Mouse (Mus musculus) kidney, embryonic 15.5 days (tissue): ENCODE data around the gene Akt1. TPM values are rescaled to one million over a fixed set of nuclear protein-coding genes. Genes with fewer than 3 reads are reported as not detected.

Experiments
- ATAC-seq: fragments of 200-750 bp; cut with Nextera tagmentation; replicated peaks from 2 replicates; pipeline ENCODE4 v1.8.0; 2017; ENCODE audit warnings: moderate TSS enrichment; ENCODE audit not compliant: low FRiP score
- H3K27ac ChIP-seq: fragments of 300-500 bp; sonication (generic); 2 replicates; pipeline ENCODE4 v1.5.1; 2015; ENCODE audit warnings: mild to moderate bottlenecking, inconsistent platforms
- H3K27me3 ChIP-seq: fragments of 300-500 bp; sonication (generic); 2 replicates; pipeline ENCODE4 v1.6.1; 2015; ENCODE audit warnings: inconsistent platforms
- H3K36me3 ChIP-seq: fragments of 300-500 bp; sonication (generic); 2 replicates; pipeline ENCODE4 v1.6.1; 2015; ENCODE audit warnings: inconsistent platforms
- H3K4me1 ChIP-seq: fragments of 300-500 bp; sonication (generic); 2 replicates; pipeline ENCODE4 v1.6.1; 2015; ENCODE audit warnings: inconsistent platforms
- H3K4me2 ChIP-seq: fragments of 300-500 bp; sonication (generic); 2 replicates; pipeline ENCODE4 v1.6.1; 2015; ENCODE audit warnings: moderate library complexity, mild to moderate bottlenecking, inconsistent platforms
- H3K4me3 ChIP-seq: fragments of 300-500 bp; sonication (generic); replicated peaks from 2 replicates; pipeline ENCODE4 v1.5.1; 2015; ENCODE audit warnings: mild to moderate bottlenecking, inconsistent platforms
- H3K9ac ChIP-seq: fragments of 300-500 bp; sonication (generic); 2 replicates; pipeline ENCODE4 v1.6.1; 2015; ENCODE audit warnings: mild to moderate bottlenecking, inconsistent platforms
- H3K9me3 ChIP-seq: fragments of 300-500 bp; sonication (generic); replicated peaks from 2 replicates; pipeline ENCODE4 v1.6.1; 2016; ENCODE audit warnings: inconsistent platforms
- WGBS: fragments of 180-500 bp; shearing (Covaris S2); methylation state at CpG from one replicate; pipeline ENCODE4 v1.1.7; 2015; ENCODE audit warnings: mixed read lengths; 5-methylcytosine and 5-hydroxymethylcytosine counted together
- polyA plus RNA-seq: library from polyadenylated mRNA; unstranded; fragments of >200 nt; fragmentation: Nextera tagmentation; extraction: Ambion mirVana; gene quantifications from 2 replicates; pipeline ENCODE4 v1.2.1, GENCODE M21; 2015

The Akt1 gene
- polyA plus RNA-seq, 1 experiment from 2014 or later, result 53.7 TPM

- Histone ChIP-seq H3K4me3 (no peak overlapping the region), H3K36me3 (peaks cover 100% of the 10 kb centered on the region), H3K27me3 (no peaks in the 10 kb centered on the region), H3K27ac (peak overlapping the region; percentile 25; the same call in 1 of the 2 replicates), H3K4me2 (no peak overlapping the region), H3K4me1 (peaks cover 26% of the 10 kb centered on the region), H3K9me3 (no peaks in the 10 kb centered on the region), H3K9ac (no peak overlapping the region; the same call in 1 of the 2 replicates)
- WGBS, result 82% methylated on average over 5 of the region's 5 CpGs
- ATAC-seq, result 0 out of 2 replicates have a peak, but pooled peaks have one; percentile 5
Observed at GRCm38 (mm10) chr12:112654076-112654475, 20.6 kb downstream of the Akt1 start.

GRCm38 (mm10) chr12:112653157-112653824 lies 21.4 kb downstream of the Akt1 start:
- no peaks in the 10 kb centered on the region for H3K27me3 ChIP-seq
- H3K4me1 ChIP-seq, result peaks cover 26% of the 10 kb centered on the region
- ATAC-seq, result peak; percentile 61
- no peak overlapping the region for H3K4me2 ChIP-seq
- H3K4me3 ChIP-seq, result no peak overlapping the region
- peaks cover 100% of the 10 kb centered on the region for H3K36me3 ChIP-seq
- no peaks in the 10 kb centered on the region for H3K9me3 ChIP-seq
- H3K9ac ChIP-seq, result no peak overlapping the region
- 41% methylated on average over 7 of the region's 7 CpGs for whole genome bisulfite sequencing
- H3K27ac ChIP-seq, result no peak overlapping the region

GRCm38 (mm10) chr12:112651778-112652439 lies 22.8 kb downstream of the Akt1 start:
- Histone ChIP-seq H3K27ac (no peak overlapping the region), H3K4me1 (peaks cover 34% of the 10 kb centered on the region), H3K27me3 (no peaks in the 10 kb centered on the region), H3K36me3 (peaks cover 100% of the 10 kb centered on the region), H3K9ac (no peak overlapping the region), H3K4me3 (no peak overlapping the region), H3K4me2 (no peak overlapping the region), H3K9me3 (no peaks in the 10 kb centered on the region)
- 81% methylated on average over 5 of the region's 5 CpGs for WGBS
- ATAC-seq, result no peak

- Histone ChIP-seq H3K4me2 (no peak overlapping the region), H3K4me1 (peaks cover 35% of the 10 kb centered on the region), H3K4me3 (no peak overlapping the region), H3K36me3 (peaks cover 63% of the 10 kb centered on the region), H3K9me3 (no peaks in the 10 kb centered on the region), H3K27me3 (no peaks in the 10 kb centered on the region), H3K27ac (no peak overlapping the region), H3K9ac (no peak overlapping the region)
- 88% methylated on average over 5 of the region's 5 CpGs for WGBS
- ATAC-seq, result no peak
Observed at GRCm38 (mm10) chr12:112648081-112648480, 26.6 kb downstream of the Akt1 start.

- Histone ChIP-seq H3K4me1 (peaks cover 33% of the 10 kb centered on the region), H3K9ac (peak overlapping the region; percentile 81), H3K4me3 (peak overlapping the region; percentile 89), H3K9me3 (no peaks in the 10 kb centered on the region), H3K4me2 (peak overlapping the region; percentile 88), H3K27me3 (no peaks in the 10 kb centered on the region), H3K27ac (0 out of 2 replicates have a peak overlapping the region, but pooled peaks have one; percentile 95), H3K36me3 (peaks cover 44% of the 10 kb centered on the region)
- WGBS, result 24% methylated on average over 6 of the region's 6 CpGs
- ATAC-seq, result no peak
Observed at GRCm38 (mm10) chr12:112646139-112646538, 28.5 kb downstream of the Akt1 start.

DNA sequence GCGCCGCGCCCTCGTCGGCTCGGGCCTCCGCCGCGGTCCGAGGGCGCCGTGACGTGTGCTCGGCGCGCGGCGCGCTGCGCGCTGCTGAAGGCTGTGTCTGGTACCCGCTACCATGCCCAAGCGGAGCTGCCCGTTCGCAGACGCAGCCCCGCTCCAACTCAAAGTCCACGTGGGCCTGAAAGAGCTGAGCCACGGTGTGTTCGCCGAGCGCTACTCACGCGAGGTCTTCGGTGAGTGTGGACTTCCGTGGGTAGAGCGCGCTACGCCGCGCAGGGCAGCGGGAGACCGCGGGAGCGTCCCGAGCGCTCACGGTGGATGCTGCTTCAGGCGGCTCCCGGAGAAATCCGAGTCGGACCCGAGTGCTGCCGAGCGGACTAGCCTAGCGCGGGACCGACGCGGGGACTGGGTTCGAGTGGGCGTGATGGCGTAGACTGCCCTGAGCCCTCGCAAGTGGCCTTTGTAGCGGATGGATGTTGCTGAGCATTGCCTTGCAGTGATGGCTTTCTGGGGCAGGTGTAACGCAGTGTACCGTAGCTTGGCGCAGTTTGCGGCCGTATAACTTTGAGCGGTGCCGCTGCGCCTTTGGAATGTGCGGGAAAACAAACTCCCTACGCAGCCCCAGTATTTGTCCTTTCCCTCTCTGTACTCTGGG lies 29.7 kb downstream of the Akt1 start:
- peak; percentile 34 for ATAC-seq
- WGBS, result under 1% methylated on average over 75 of the region's 75 CpGs

DNA sequence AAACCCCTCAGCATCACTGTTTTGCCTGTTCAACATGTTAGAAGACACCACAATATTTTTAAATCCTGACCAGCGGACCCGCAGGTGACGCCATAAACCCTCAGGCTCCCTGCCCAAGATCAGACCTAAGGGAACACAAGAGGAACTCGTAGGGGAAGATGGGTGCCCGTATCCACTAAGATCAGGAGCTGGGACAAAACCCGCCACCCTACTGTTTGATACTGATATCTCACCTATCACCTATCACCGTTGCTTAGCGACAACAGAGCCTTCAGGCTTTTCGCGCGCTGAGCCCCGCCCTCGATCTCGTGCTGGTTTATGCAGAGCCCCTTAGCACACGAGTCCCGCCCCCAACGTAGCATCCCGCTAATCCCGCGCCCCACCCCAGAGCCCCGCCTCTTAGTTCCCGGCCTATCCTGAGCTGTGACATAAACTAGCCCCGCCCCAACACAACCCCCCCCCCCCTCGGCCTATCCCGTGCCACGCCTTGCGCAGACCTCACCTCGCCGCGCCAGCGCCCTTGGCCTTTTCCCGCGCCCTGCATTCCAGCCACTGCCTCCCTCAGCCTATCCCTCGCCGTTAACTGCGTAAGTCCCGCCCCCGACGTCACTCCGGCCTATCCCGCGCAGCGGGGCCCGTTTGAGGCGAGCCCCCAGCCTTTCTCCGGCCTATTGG lies 30.4 kb downstream of the Akt1 start, which contains the start of gene Siva1:
Gene Siva1, plus strand, starts transcription at position 500 of the 675 bp plus-strand sequence.
- ATAC-seq, result peak; percentile 98
- H3K9ac ChIP-seq, result peak within 1 kb of the TSS; percentile 81
- peaks cover 30% of the 10 kb centered on the region for H3K4me1 ChIP-seq
- no peaks in the 10 kb centered on the region for H3K9me3 ChIP-seq
- 1% methylated on average over 46 of the region's 46 CpGs for WGBS
- peaks cover 26% of the 10 kb centered on the region for H3K36me3 ChIP-seq
- no peaks in the 10 kb centered on the region for H3K27me3 ChIP-seq
- H3K4me2 ChIP-seq, result peak within 1 kb of the TSS; percentile 88
- H3K4me3 ChIP-seq, result peak within 1 kb of the TSS; percentile 89
- peak within 1 kb of the TSS; percentile 95 for H3K27ac ChIP-seq

More for the DNA sequence above, 29.7 kb downstream of the Akt1 start:
- Histone ChIP-seq H3K27ac (peak overlapping the region; percentile 95), H3K9me3 (no peaks in the 10 kb centered on the region), H3K27me3 (no peaks in the 10 kb centered on the region), H3K4me2 (peak overlapping the region; percentile 88), H3K36me3 (peaks cover 32% of the 10 kb centered on the region), H3K4me1 (peaks cover 31% of the 10 kb centered on the region), H3K4me3 (peak overlapping the region; percentile 89), H3K9ac (peak overlapping the region; percentile 81)

DNA sequence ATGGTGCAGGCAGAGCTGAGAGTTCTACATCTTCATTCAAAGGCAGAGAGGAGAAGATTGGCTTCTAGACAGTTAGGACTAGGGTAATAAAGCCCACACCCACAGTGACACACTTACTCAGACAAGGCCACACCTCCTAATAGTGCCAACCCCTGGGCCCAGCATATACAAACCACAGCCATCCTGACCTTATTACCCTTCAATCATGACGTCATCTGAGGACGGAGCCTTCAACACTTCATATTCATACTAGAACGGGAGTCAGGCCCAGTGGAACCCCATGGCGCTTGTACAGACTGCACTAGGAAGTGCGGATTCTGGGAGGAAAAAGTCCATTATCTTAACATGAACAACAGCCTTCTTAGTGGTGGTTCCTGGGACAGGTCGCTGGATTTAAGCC lies 31.6 kb downstream of the Akt1 start:
- no peak for ATAC-seq
- WGBS, result 89% methylated on average over 6 of the region's 6 CpGs
- H3K27me3 ChIP-seq, result no peaks in the 10 kb centered on the region

GRCm38 (mm10) chr12:112639526-112639925 lies 35.2 kb downstream of the Akt1 start:
- no peak overlapping the region for H3K4me2 ChIP-seq
- ATAC-seq, result no peak
- H3K4me1 ChIP-seq, result peaks cover 5% of the 10 kb centered on the region
- no peaks in the 10 kb centered on the region for H3K27me3 ChIP-seq
- no peaks in the 10 kb centered on the region for H3K36me3 ChIP-seq
- H3K27ac ChIP-seq, result no peak overlapping the region
- no peaks in the 10 kb centered on the region for H3K9me3 ChIP-seq
- H3K9ac ChIP-seq, result no peak overlapping the region
- no peak overlapping the region for H3K4me3 ChIP-seq
- 81% methylated on average over 10 of the region's 10 CpGs for WGBS

More for the DNA sequence above, 31.6 kb downstream of the Akt1 start:
- Histone ChIP-seq H3K9me3 (no peaks in the 10 kb centered on the region), H3K9ac (no peak overlapping the region), H3K4me1 (peaks cover 30% of the 10 kb centered on the region), H3K4me2 (no peak overlapping the region), H3K27ac (no peak overlapping the region), H3K36me3 (peaks cover 14% of the 10 kb centered on the region), H3K4me3 (no peak overlapping the region)

DNA sequence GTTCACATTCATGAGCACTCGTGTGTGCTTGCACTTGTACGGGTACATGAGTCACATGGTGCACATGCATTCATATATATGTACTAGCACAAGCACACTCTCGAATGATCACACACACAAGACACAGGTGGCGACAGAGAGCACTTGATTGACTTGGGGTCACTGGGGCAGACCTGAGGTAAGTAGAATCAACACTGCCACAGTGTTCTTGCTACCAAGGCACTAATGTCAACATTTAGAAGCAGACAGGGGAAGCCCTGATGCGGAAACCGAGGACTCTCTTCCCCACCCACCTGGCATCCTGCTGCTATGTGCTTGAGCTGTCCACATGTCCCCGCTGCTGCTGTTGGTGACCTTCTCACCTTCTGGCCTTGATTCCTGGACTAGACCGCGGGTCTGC lies 41.0 kb downstream of the Akt1 start:
- WGBS, result 58% methylated on average over 9 of the region's 9 CpGs
- Histone ChIP-seq H3K4me1 (peaks cover 31% of the 10 kb centered on the region), H3K9me3 (no peaks in the 10 kb centered on the region), H3K27me3 (no peaks in the 10 kb centered on the region), H3K27ac (no peak overlapping the region), H3K36me3 (no peaks in the 10 kb centered on the region), H3K4me2 (no peak overlapping the region), H3K9ac (no peak overlapping the region), H3K4me3 (no peak overlapping the region)
- ATAC-seq, result no peak

DNA sequence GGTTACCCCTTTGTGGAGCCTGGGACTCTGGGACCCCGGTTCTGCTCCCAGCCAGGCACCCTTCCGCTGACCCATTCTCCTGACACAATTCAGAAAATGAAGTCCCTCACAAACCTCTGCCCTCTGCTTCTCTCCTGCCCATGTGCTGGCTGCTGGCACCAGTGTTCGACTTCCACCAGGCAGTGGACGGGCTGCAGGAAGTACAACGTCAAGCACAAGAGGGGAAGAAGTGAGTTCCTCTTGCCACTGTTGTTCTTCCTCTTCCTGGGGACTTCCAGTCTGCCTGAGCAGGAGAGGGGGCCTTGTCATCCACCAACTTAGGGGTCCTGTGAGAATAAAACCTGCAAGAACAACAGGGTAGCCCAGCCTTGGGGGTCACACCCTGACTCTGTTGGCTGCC lies 41.8 kb downstream of the Akt1 start:
- no peak for ATAC-seq
- WGBS, result 79% methylated on average over 5 of the region's 5 CpGs
- H3K27ac ChIP-seq, result 0 out of 2 replicates have a peak overlapping the region, but pooled peaks have one; percentile 29
- H3K27me3 ChIP-seq, result no peaks in the 10 kb centered on the region
- no peak overlapping the region for H3K4me3 ChIP-seq
- peaks cover 39% of the 10 kb centered on the region for H3K4me1 ChIP-seq
- no peak overlapping the region for H3K9ac ChIP-seq
- no peaks in the 10 kb centered on the region for H3K9me3 ChIP-seq
- no peak overlapping the region for H3K4me2 ChIP-seq
- no peaks in the 10 kb centered on the region for H3K36me3 ChIP-seq
